Mouse (Mus musculus): ENCODE data around the gene Unkl. TPM values are rescaled to one million over a fixed set of nuclear protein-coding genes. Genes with fewer than 3 reads are reported as not detected.
"Not testable (repeated sequence)": the region's sequence is repeated elsewhere in the genome, so short reads cannot be mapped to it uniquely, and the experiment has no call there.

The Unkl gene
- total RNA-seq, 2 experiments from 2014 or later: 8.1 to 16.3 TPM

DNA sequence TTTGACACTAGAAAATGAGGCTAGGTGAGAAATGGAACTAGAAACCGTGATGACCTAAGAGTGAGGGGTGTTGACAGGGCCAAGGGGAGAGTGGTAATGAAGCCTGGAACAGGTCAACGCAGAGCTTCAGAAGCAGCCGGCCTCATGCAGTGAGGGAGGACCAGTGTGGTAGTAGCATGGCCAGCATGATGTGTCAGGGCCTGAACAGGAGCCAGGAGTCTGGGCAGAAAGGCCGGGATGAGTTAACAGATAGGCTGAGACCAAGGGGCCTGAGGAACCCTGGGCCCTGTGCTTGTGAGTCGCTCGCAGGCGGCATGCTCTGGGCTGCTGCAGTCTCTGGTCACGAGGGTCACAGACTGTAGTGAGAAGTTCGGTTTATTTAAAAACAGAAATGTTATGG lies 30.8 kb downstream of the Unkl start:
- no peak for ATAC-seq (replicated peaks; ENCODE audit: low FRiP score, poor library complexity, severe bottlenecking)

DNA sequence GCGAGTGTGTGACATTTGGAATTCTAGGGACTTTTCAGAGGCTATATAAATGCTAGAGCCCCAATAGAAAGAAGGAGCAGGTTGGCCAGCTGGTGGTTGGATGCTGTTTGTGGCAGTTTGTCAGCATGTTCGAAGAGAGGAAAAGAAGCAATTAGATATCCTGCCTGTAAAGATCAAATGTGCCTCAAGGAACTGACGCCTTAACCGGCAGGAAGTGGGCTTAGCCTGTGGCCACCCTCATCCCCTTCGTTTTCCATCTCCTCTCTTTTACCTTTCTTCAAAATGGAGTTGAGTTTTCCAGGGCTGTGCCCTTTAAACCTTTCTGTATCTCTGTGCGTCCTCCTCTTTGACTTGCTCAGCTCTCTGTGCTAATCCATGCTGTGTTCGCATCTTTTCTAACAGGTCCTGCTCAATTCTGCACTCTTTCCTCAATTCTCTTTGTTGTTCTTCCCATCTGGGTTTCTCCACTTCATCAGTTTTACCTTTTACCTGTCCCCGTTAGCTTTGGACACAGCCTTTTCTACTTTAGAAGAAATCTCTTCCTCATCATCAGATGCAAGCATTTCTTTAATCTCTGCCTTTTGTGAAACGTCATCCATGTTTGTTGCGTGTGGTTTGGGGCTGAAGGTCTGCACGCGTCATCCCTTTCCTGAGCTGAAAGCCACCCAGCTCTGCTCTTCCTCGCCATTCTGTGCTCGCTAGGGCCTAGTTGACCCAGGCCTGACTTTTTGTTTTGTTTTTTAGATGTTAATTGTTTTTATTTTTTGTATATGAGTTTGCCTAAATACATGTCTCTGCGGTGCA lies 31.5 kb downstream of the Unkl start:
- no peak for ATAC-seq (replicated peaks; ENCODE audit: low FRiP score, poor library complexity, severe bottlenecking)

DNA sequence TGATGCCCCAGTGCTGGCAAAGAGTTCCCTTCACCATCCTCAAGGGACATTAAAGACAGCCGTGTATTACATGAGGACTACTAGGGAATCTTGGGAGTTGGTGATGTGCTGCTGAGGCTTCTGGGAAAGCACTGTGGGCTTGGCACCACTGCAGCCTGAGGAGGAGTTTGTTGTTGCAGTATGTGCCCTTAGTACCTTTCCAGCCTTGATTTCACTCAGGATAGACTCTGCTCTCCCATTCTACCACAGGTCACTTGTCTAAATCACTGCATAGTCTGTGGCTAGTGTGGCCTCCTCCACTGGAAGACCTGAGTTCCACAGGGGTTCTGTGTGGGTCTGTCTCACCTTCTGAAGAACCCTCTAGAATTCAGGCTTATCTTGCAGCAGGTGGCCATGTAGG lies 32.5 kb downstream of the Unkl start:
- no peak for ATAC-seq (replicated peaks; ENCODE audit: low FRiP score, poor library complexity, severe bottlenecking)

DNA sequence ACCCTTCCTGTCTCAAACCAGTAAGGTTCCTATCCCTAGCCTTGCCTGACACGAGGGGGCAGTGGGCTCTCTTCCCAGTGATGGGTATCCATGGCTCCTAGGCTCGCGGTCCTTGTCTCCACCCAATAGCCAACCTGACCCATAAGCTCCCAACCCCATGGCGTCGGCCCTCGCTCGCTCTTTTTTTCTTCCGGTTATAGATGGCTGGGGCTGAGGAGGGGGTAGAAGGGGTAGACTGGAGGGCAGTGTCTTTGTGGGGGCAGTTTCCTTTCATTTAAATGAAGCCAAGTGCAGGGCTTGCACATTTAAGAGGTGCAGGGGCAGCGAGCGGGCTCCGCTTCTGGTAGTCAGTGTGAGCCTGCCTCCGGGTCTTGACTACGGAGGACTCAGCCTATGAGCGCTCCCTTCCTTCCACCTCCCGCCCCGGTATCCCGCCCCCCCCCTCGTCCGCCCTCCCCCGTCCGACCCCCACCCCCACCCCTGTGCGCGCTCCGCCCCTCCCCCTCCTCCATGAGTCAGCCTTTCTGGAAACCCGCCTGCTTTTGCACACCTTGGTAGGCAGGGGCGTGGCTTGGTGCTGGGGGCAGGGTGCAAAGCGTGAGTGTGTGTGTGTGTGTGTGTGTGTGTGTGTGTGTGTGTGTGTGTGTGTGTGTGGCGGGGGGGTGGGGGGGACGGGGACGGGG lies 33.8 kb downstream of the Unkl start:
- ATAC-seq (replicated peaks; ENCODE audit: low FRiP score, poor library complexity, severe bottlenecking): peak; percentile 33

- peak; percentile 61 for ATAC-seq (replicated peaks; ENCODE audit: low FRiP score, poor library complexity, severe bottlenecking)
Measured at GRCm38 (mm10) chr17:25222504-25222940, 34.3 kb downstream of the Unkl start.

- peak; percentile 62 for ATAC-seq (replicated peaks; ENCODE audit: low FRiP score, poor library complexity, severe bottlenecking)
Measured at GRCm38 (mm10) chr17:25222951-25223601, 34.9 kb downstream of the Unkl start.

GRCm38 (mm10) chr17:25224586-25225222 lies 36.5 kb downstream of the Unkl start:
- ATAC-seq (replicated peaks; ENCODE audit: low FRiP score, poor library complexity, severe bottlenecking): no peak

DNA sequence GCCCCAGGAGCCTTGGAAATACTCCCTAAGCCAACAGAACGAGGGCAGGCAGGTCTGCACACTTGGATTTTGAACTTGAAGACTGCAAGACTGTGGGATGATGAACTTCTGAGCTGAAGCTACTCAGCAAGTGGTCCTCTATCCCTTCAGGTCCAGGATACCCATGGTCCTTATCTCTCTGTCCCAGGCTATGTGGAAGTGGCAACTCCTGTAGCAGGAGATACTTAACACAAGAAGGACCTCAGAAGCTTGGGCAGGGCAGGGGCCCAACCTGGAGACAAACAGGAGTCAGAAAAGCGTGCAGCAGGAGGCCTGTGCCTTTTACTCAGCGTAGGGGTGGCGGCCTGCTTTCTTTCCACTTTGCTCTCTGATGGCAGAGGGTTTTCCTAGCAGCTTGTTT lies 37.5 kb downstream of the Unkl start:
- peak; percentile 51 for ATAC-seq (replicated peaks; ENCODE audit: low FRiP score, poor library complexity, severe bottlenecking)

DNA sequence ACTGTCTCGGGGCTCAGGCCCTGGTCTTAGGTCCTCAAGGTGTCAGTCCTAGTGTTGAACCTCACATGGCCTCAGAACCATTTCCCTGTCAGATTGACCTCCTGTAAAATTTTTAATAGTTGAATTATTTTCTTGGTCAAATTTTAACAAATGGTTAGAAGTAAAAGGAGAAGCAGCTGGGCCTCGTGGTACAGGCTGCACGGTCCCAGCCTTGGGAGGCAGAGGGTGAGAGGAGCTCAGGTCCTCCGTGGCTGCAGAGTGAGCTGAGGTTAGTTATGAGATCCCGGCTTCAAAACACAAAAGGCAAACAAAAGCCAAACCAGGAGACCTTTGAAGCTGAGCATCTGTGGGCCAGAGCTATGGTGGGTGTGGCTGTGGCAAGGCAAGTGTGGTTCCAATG lies 39.8 kb downstream of the Unkl start:
- no peak for ATAC-seq (replicated peaks; ENCODE audit: low FRiP score, poor library complexity, severe bottlenecking)

- ATAC-seq (replicated peaks; ENCODE audit: low FRiP score, poor library complexity, severe bottlenecking): not testable (repeated sequence)
Measured at GRCm38 (mm10) chr17:25230014-25230655, 41.9 kb downstream of the Unkl start.

- no peak for ATAC-seq (replicated peaks; ENCODE audit: low FRiP score, poor library complexity, severe bottlenecking)
Measured at GRCm38 (mm10) chr17:25230700-25231099, 42.5 kb downstream of the Unkl start.

GRCm38 (mm10) chr17:25231621-25232020 lies 43.4 kb downstream of the Unkl start:
- ATAC-seq (replicated peaks; ENCODE audit: low FRiP score, poor library complexity, severe bottlenecking): not testable (repeated sequence)

DNA sequence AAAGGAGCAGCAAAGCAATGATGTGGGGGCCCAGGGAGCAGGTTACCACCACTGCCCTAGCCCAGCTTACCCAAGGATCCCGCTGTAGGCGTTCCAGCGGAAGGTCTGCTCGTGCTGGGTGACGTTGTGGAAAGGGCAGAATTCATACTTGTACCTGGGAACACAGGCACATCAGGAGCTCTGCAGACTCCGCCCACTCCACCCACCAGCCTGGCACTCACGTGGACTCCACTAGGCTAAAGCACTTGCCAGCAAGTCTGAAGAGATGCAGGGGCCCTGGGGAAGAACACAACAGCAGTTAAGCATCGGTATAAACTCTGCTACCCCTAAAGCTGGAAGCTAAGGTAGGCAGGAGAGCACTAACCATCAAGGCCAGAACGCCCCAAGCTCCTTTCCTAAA lies 47.4 kb downstream of the Unkl start:
- ATAC-seq (replicated peaks; ENCODE audit: low FRiP score, poor library complexity, severe bottlenecking): no peak

DNA sequence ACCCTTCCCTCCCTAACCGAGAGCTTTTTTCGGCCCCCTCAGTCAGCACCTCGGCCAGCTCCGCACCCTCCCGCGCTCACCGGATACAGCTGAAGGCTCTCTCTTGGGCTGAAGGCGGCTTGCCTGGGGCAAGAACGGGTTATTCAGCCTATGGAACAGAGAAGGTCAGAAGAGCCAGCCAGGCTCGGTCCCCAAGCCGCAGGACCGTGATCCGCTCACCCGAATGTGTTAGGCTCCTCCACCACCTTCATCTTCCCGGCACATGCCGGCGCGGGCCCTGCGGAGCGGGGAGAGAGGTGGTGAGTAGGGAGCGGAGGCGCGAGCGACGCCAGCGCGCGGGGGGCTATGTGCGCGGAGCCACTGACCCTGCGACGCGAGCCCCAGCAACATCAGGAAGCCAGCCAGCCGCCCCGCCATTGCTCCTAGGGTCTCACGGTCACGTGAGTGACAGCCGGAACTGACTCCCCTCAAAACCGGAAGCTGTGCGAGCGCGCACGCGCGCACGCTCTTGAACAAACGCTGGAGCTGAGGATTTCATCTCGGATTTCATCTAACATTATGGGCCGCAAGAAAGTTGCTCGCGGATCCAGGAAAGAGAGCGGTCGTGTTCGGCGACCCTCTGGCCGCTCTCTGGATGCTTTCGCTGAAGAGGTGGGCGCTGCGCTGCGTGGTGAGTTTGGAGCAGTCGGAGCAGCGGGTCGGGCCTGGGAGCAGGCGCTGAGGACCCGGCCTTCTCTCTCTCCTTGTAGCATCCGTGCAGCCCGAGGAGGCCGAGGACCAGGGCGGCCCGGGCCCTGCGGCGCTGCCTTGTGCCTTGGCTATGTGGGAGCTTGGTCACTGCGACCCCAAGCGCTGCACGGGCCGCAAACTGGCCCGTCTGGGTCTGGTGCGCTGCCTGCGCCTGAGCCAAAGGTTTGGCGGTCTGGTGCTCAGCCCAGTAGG lies 51.8 kb downstream of the Unkl start, which contains the start of the genes Gnptg and Tsr3:
Gene Gnptg, minus strand, starts transcription at position 430 of the 942 bp plus-strand sequence.
Gene Tsr3, plus strand, starts transcription at position 476 of the 942 bp plus-strand sequence.
- ATAC-seq (replicated peaks; ENCODE audit: low FRiP score, poor library complexity, severe bottlenecking): peak; percentile 65

GRCm38 (mm10) chr17:25243131-25243780 lies 55.1 kb downstream of the Unkl start:
- no peak for ATAC-seq (replicated peaks; ENCODE audit: low FRiP score, poor library complexity, severe bottlenecking)

GRCm38 (mm10) chr17:25244239-25244638 lies 56.0 kb downstream of the Unkl start:
- no peak for ATAC-seq (replicated peaks; ENCODE audit: low FRiP score, poor library complexity, severe bottlenecking)

DNA sequence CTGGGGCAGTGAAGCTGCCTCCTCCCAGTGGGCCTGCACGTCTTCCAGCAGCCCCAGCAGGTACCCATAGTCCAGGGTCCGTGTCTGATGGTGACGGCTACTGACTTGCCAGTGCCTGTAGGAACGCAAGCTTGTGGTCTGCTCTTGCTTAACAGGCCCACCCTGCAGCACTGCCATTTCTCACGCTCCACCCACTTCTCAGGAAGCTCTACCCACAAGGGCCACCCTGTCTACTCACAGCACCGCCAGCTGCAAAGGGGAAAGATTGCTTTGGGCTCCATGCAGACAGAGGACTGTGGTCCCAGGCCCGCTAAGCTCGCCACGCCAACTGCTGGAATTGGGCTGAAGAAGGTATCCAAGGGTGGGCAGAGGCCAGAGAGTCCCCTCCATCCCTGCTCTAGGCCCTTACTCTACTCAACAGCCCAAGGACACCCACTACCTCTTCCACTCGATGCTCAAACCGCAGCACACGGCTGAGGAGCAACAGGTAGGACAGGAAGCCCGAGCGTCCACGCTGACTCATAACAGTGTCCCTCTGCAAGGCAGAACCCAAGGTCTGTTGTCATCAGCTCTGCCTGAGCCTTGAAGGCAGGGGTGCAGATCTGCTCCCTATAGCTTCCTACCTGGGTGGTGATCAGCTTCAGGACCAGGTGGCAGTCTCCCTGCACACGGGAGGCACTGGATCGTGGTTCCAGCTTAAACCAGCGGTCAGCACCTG lies 60.0 kb downstream of the Unkl start:
- ATAC-seq (replicated peaks; ENCODE audit: low FRiP score, poor library complexity, severe bottlenecking): no peak
